Mouse (Mus musculus) cortical plate, adult 2 months (tissue): ENCODE data around the gene Nln. TPM values are rescaled to one million over a fixed set of nuclear protein-coding genes. Genes with fewer than 3 reads are reported as not detected.

Experiments
- H3K27ac ChIP-seq: fragments of 200-500 bp; 2 replicates; pipeline ENCODE4 v1.5.1; 2012; ENCODE audit warnings: low read length, control low read depth, inconsistent platforms; ENCODE audit not compliant: insufficient read depth
- H3K4me1 ChIP-seq: fragments of 200-500 bp; 2 replicates; pipeline ENCODE4 v1.6.1; 2011; ENCODE audit warnings: low read length; ENCODE audit not compliant: control insufficient read depth, insufficient read depth
- H3K4me3 ChIP-seq: fragments of 200-500 bp; 2 replicates; pipeline ENCODE4 v1.5.1; 2011; ENCODE audit warnings: mild to moderate bottlenecking, low read length, control low read depth; ENCODE audit not compliant: insufficient read depth
- CTCF ChIP-seq: fragments of 200-500 bp; IDR thresholded peaks from 2 replicates; pipeline ENCODE4 v1.5.1; 2011; ENCODE audit warnings: mild to moderate bottlenecking, control low read depth, low read length; ENCODE audit not compliant: insufficient read depth; ENCODE audit errors: extremely low read depth
- POLR2A ChIP-seq: fragments of 200-500 bp; IDR thresholded peaks from 2 replicates; pipeline ENCODE4 v1.6.1; 2011; ENCODE audit warnings: mild to moderate bottlenecking, low read length, control low read depth; ENCODE audit not compliant: insufficient read depth; ENCODE audit errors: extremely low read depth
- polyA plus RNA-seq: library from polyadenylated mRNA; depleted of rRNA; stranded (reverse); fragments of >200 nt; gene quantifications from 2 replicates; pipeline ENCODE4 v1.2.3, GENCODE M21; 2012; rRNA removed

Nln gene
- 19.9 and 21.2 TPM in 2 replicates for polyA plus RNA-seq

DNA sequence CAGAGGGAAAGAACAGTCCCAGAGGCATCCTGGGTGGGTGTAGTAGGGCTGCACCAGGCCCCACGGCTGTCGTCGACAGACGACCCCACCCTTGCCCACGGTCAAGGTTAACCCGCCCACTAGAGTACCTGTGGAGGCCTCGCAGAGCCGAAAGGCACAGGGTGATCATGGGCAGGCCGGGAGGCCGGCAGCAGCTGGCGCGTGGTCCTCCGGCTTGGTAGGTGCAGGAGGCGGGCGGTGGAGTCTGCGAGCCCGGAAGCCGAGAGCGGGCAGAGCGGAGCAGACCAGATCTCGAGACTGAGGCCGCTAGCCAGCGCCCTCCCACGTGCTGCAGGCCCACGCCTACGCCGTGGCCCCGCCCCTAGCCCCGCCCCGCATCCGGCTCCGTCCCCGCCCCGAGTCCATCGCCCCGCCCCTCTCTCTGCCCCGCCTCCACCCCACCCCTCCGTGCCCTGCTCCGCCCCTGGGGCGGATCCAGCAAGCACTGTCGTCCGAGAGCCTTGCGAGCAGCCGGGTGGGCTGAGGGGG lies at the start of gene Nln, which contains the start of gene Sgtb:
Gene Nln (minus strand): TSS at position 327 of the 528 bp plus-strand sequence.
Gene Sgtb (plus strand): TSS at position 454 of the 528 bp plus-strand sequence.
- Histone ChIP-seq H3K4me1 (peaks cover 3% of the 10 kb centered on the region; the same call in 1 of the 2 replicates), H3K4me3 (peak within 1 kb of the TSS; percentile 98), H3K27ac (peak within 1 kb of the TSS; percentile 94)
- TF ChIP-seq POLR2A (peak; percentile 71; the same call in 1 of the 2 replicates), CTCF (no peak)

DNA sequence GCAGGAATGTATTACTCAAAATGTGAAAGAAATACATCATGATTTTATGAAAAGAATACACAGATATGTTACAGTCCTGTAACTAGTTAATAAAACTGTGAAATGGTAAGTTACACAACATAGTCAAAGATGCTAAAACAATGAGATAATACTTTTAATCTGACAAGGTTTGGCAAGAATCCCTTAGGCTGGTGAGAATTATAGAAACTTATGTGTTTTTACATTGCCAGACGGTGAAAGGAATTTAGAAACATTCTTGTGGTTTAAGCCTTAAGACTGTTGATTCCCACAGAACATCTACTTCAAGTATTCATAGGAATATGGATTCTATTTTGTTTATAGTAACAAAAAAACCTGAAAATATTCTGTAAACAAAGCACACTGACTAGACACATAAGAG lies 46.3 kb upstream of the Nln start:
- H3K4me1 ChIP-seq, result no peaks in the 10 kb centered on the region
- no peak overlapping the region for H3K27ac ChIP-seq
- H3K4me3 ChIP-seq, result no peak overlapping the region
- TF ChIP-seq POLR2A (no peak), CTCF (no peak)

DNA sequence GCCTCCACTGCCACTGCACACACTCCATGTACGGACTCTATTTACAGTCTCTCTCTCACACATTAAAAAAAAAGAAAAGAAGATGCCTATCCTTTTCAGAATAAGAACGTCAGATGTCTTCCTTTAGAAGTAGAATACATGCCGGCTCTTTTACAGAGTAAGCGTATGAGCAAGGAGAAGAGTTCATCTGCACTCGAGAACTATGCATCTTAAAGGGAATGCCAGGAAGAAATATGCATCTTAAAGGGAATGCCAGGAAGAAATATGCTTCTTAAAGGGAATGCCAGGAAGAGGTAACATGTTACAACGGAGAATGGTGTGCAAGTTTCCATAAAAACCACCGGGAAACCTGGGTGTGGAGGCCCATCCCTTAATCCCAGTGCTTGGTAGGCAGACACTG lies 45.7 kb upstream of the Nln start:
- Histone ChIP-seq H3K4me1 (no peaks in the 10 kb centered on the region), H3K4me3 (no peak overlapping the region), H3K27ac (no peak overlapping the region)
- no peak for TF ChIP-seq CTCF
- no peak for TF ChIP-seq POLR2A

DNA sequence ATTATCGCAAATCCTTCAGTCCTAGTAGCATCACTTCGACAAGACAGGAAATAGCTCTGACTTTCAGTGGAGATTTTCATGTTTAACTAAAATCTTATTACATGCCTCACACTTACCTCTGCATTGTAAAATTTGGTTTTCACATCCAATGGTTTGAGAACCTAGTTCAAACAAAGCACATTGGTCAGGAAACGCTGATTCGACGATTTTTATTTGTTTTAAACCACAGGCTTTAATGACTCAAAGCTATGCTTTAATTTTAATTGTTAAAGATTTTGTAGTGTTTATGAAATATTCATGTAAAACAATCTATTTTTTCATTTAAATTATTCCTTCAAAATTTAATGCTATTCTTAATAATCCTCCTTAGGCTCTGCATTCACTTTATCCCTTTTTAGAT lies 44.8 kb upstream of the Nln start:
- no peak overlapping the region for H3K27ac ChIP-seq
- H3K4me1 ChIP-seq, result no peaks in the 10 kb centered on the region
- no peak overlapping the region for H3K4me3 ChIP-seq
- TF ChIP-seq POLR2A, result no peak
- no peak for TF ChIP-seq CTCF

DNA sequence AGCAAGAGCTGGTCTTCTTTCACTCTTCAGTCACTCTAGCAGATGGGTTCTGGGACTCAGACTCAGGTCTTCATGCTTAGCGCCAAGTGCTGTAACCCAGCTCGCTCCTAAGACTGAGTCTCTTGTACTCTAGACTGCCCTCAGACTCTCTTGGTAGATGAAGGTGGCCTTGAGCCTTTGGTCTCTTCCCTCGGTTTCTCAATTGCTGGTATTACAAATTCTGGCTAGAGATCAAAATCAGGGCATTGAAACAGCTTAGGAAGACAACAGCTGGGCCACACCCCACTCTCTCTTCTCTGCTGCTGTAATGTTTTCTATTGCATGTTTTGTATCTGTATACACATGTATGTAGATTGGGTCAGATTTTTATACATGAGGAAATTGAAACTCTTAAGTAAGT lies 36.2 kb upstream of the Nln start:
- no peak for TF ChIP-seq POLR2A
- TF ChIP-seq CTCF, result no peak
- Histone ChIP-seq H3K27ac (no peak overlapping the region), H3K4me3 (no peak overlapping the region), H3K4me1 (no peaks in the 10 kb centered on the region)

DNA sequence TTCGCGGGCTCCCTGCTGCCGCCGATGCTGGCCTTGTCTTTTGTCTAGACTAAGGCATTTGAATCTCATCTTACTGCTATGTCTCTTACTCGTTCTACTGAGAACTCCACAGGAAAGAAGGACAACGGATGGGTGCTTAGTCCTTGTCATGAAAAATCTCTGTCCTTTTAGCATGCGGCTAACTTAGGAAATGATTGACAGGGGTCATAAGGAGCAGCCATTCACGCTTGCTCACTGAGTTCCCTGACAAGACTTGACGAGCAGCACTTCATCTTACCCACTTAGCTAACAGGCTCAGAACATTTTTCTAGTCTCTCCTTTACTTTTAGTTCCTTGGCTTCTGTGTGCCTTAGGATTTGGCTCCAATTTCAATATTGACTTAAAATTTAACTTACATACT lies 35.5 kb upstream of the Nln start:
- no peaks in the 10 kb centered on the region for H3K4me1 ChIP-seq
- no peak overlapping the region for H3K4me3 ChIP-seq
- no peak overlapping the region for H3K27ac ChIP-seq
- TF ChIP-seq CTCF (no peak), POLR2A (no peak)

DNA sequence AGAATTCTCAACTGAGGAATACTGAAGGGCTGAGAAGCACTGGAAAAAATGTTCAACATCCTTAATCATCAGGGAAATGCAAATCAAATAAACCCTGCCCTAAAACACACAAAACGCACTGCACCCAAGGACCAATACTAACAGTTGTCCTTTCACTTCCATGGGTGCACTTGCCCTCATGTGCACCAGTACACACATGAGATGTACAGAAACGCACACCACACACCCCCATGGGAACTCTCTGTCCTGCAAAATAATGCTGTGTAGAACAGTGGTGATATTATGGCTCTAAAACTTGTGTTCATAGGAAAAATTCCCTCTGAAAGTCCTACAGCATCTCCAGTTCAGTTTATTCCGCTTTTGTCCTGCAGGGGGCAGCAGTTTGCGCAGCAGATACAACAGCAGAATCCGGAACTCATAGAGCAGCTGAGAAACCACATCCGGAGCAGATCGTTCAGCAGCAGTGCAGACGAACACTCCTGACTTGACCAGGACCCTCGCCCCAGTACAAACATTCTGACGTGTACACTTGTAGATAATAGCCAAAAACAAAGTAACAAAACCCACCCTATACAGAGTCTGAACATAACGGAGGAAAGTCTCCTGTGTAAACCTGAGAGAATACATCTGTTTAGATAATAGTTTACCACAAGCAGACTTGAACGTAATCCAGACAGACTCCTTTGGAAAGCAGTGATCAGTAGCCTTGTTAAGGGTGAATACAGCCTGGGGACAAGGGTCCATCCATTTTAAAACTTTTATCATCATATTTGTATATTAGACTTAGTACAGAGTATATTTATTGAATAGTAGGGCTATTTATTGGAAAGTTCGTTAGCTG lies 30.2 kb upstream of the Nln start:
- H3K27ac ChIP-seq, result no peak overlapping the region
- peak; percentile 71 for TF ChIP-seq CTCF
- TF ChIP-seq POLR2A, result 0 out of 2 replicates have a peak, but pooled peaks have one; percentile 34
- H3K4me1 ChIP-seq, result no peaks in the 10 kb centered on the region
- H3K4me3 ChIP-seq, result no peak overlapping the region

DNA sequence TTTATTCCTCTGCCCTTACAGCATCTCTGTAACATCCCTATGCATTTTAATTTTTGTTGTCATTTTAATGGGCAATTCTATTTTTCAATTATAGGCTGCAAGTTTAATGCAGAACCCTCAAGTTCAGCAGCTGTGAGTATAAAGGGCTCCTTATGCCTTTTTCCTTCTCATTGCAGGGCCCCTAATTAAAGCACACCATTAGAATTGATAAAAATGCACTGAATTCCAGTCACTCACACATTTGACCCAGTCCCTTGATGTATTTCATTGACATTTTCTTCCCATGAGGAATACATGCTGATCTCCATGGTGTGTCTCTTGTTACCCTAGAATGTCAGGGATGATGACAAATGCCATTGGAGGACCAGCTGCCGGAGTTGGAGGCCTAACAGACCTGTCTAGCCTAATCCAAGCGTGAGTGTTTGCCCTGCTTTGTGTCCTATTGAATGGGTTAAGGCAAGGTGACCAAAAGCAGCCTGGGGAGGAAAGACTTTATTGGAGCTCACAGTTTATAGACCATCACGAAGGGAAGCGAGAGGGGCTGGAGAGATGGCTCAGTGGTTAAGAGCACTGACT lies 25.2 kb upstream of the Nln start:
- Histone ChIP-seq H3K4me1 (no peaks in the 10 kb centered on the region), H3K27ac (no peak overlapping the region; the same call in 1 of the 2 replicates), H3K4me3 (no peak overlapping the region)
- no peak for TF ChIP-seq POLR2A
- no peak for TF ChIP-seq CTCF

DNA sequence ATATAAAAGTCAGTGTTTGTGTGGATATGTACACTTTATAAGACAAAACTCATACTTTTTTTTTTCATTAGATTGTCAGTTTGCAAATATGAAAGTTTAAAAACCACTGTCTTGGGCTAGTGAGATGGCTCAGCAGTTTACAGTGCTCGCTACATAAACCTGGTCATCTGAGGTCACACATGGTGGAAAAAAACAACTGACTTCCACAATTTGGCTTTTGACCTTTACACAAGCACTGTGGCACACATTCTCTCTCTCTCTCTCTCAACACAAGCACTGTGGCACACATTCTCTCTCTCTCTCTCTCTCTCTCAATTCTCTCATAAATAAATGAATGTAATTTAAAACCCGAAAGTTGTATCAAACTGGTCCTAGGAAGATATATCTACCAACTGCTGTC lies 23.1 kb upstream of the Nln start:
- TF ChIP-seq POLR2A (no peak), CTCF (no peak)
- H3K27ac ChIP-seq, result no peak overlapping the region
- no peaks in the 10 kb centered on the region for H3K4me1 ChIP-seq
- no peak overlapping the region for H3K4me3 ChIP-seq

DNA sequence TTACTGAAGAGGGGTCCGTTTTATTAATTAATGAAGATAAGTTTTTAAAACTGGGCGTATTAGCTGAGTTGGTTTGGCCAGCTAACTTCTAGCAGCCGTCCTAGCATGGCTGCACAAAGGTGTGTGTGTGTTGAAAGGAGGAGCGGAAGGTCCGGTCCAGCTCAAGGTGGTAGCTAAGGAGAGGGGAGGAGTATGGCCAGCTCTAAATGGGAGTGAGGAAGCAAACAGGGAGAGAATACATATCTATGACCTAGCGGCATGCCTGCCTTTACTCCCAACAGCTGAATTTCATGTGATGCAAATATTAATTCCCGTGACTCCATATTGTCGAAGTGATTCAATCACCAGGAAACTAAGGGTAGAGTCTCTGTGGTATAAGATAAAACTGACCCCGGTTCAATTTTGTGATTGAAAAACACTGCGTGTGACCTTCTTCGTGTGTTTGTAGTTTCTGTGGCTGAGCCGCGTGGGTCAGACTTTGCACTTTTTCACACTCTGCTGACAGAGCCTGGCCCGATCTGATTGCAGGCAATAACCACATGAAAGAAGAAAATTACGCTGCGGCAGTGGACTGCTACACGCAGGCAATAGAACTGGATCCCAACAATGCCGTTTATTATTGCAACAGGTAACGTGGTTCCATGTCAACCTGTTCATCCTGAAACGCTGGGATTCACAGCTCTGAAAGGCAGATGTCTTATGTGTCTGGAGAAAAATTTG lies 14.4 kb upstream of the Nln start:
- H3K4me1 ChIP-seq, result no peaks in the 10 kb centered on the region; the same call in 1 of the 2 replicates
- no peak for TF ChIP-seq POLR2A
- TF ChIP-seq CTCF, result no peak
- H3K27ac ChIP-seq, result no peak overlapping the region
- no peak overlapping the region for H3K4me3 ChIP-seq
